Comparison of ENCODE assay signal across 19 mouse cellular contexts in the genomic region with DNA sequence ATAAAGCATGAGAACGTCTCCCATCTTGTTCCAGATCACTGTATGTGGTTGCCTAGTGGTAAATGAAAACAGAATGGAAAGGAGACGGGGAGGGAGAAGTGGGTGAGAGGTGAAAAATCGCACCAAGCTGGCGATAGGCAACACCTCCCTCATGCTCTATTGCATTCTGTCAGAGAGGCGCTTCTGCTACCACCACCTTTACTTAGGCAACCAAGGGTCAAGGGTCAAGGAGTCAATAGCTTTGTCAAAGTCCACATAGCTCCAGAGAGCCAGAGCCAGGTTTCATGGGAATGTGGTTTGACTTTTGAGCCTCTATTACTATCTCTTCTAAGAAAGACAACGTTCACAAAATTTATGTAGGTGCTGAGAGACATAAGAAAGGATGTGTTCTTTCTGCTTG. TPM values are rescaled to one million over a fixed set of nuclear protein-coding genes. Genes with fewer than 3 reads are reported as not detected.
DNase-seq lines count a peak whose midpoint lies in the region; ATAC-seq lines count a peak whose summit lies in the region.
"Had no signal": no experiment of that assay in that cellular context is flagged by ENCODE, and none has a peak within 500 bp of the region (broad histone marks: within the 10 kb centered on the region; RNA-seq: fewer than 3 reads in every experiment).

No protein-coding gene starts in this region.

- H3K4me2 ChIP-seq in kidney, embryonic 16.5 days (replicated peaks; ENCODE audit: low read depth, low read length): no peak overlapping the region
- no peak overlapping the region for H3K4me2 ChIP-seq in liver, embryonic 16.5 days (ENCODE audit: low read depth, low read length)
- H3K4me2 ChIP-seq: embryonic facial prominence, embryonic 13.5 days; heart, embryonic 12.5 days; hindbrain, embryonic 14.5 days had no signal

- H3K27me3 ChIP-seq in kidney, embryonic 16.5 days (ENCODE audit: insufficient read depth, low read length): no peaks in the 10 kb centered on the region
- H3K27me3 ChIP-seq in liver, embryonic 16.5 days (ENCODE audit: control insufficient read depth, insufficient read depth, low read depth, low read length): no peaks in the 10 kb centered on the region
- H3K27me3 ChIP-seq: embryonic facial prominence, embryonic 13.5 days; heart, embryonic 12.5 days had no signal

- H3K9me3 ChIP-seq in kidney, embryonic 16.5 days (ENCODE audit: low read length): no peaks in the 10 kb centered on the region
- no peaks in the 10 kb centered on the region for H3K9me3 ChIP-seq in liver, embryonic 16.5 days (replicated peaks; ENCODE audit: control insufficient read depth, low read length)
- H3K9me3 ChIP-seq: embryonic facial prominence, embryonic 13.5 days; heart, embryonic 12.5 days; hindbrain, embryonic 10.5 days had no signal

- H3K36me3 ChIP-seq in kidney, embryonic 16.5 days (ENCODE audit: insufficient read depth, low read length): no peaks in the 10 kb centered on the region
- no peaks in the 10 kb centered on the region for H3K36me3 ChIP-seq in liver, embryonic 16.5 days (ENCODE audit: control insufficient read depth, insufficient read depth)
- H3K36me3 ChIP-seq: embryonic facial prominence, embryonic 13.5 days; heart, embryonic 12.5 days; hindbrain, embryonic 10.5 days had no signal

- H3K4me1 ChIP-seq in kidney, embryonic 16.5 days (ENCODE audit: insufficient read depth, low read length): no peaks in the 10 kb centered on the region
- H3K4me1 ChIP-seq in liver, embryonic 16.5 days (ENCODE audit: control insufficient read depth, low read depth, low read length): no peaks in the 10 kb centered on the region
- H3K4me1 ChIP-seq: heart, embryonic 12.5 days had no signal

- no peak for ATAC-seq in kidney, embryonic 16.5 days (ENCODE audit: low FRiP score, low TSS enrichment)
- peak; percentile 63 for ATAC-seq in liver, embryonic 16.5 days (ENCODE audit: low read depth)
- ATAC-seq: forebrain, embryonic 14.5 days had no signal

- peak; percentile 41 for DNase-seq in kidney, adult 11 months
- DNase-seq in kidney, postnatal 4 days: no peak
- DNase-seq in kidney, adult 9 months: peak; percentile 42
- no peak for DNase-seq in liver
- DNase-seq in thymus, postnatal 0 days (ENCODE audit: low spot score): no peak
- DNase-seq: adrenal gland, adult 2 months; adrenal gland, postnatal 25 days; cerebellum, adult 18-20 months; cerebellum, adult 9-11 months; cerebellum, postnatal 36 days; gastrocnemius, adult 2 months; gastrocnemius, postnatal 25 days had no signal

- 58% methylated on average over 6 of the region's 6 CpGs for WGBS in kidney, embryonic 16.5 days
- WGBS in liver, embryonic 16.5 days (ENCODE audit: insufficient replicate concordance): 40% methylated on average over 6 of the region's 6 CpGs

- no peak overlapping the region for H3K9ac ChIP-seq in kidney, embryonic 16.5 days (replicated peaks; ENCODE audit: low read length)
- no peak overlapping the region for H3K9ac ChIP-seq in liver, embryonic 16.5 days (ENCODE audit: low read depth, low read length)
- H3K9ac ChIP-seq: embryonic facial prominence, embryonic 13.5 days; heart, embryonic 12.5 days; hindbrain, embryonic 14.5 days had no signal

- H3K4me3 ChIP-seq in kidney, embryonic 16.5 days (ENCODE audit: low read length): no peak overlapping the region
- H3K4me3 ChIP-seq in liver, embryonic 16.5 days (ENCODE audit: low read depth, low read length): no peak overlapping the region
- H3K4me3 ChIP-seq: embryonic facial prominence, embryonic 13.5 days; gastrocnemius, adult 2 months; heart, embryonic 12.5 days; hindbrain, embryonic 10.5 days had no signal

- no peak overlapping the region for H3K27ac ChIP-seq in kidney, embryonic 16.5 days (ENCODE audit: low read length)
- H3K27ac ChIP-seq in liver, embryonic 16.5 days (ENCODE audit: low read length): no peak overlapping the region
- H3K27ac ChIP-seq: embryonic facial prominence, embryonic 13.5 days; gastrocnemius, adult 2 months; hindbrain, embryonic 14.5 days had no signal

RNA-seq across cellular contexts. Expression of a gene that starts 50.2 kb away (rescaled TPM):
- 5.8 and 6.9 TPM in 2 replicates for polyA plus RNA-seq in kidney, embryonic 16.5 days (2015; fragmentation: Nextera tagmentation; extraction: Ambion mirVana)
- polyA plus RNA-seq in liver, embryonic 16.5 days (2015; fragmentation: Nextera tagmentation; extraction: Ambion mirVana): 0.11 and 0.14 TPM in 2 replicates
- polyA plus RNA-seq in thymus, postnatal 0 days (2015; fragmentation: Nextera tagmentation; extraction: Ambion mirVana): 1.0 and 1.2 TPM in 2 replicates

Comparison
In these comparisons a context has a peak if more than half of its experiments do, and no peak if none do; other contexts are left out.
1. DNase-seq: peak in kidney, adult 11 months (single experiment) and kidney, adult 9 months (single experiment); none in kidney, postnatal 4 days (0 of 2), liver (single experiment) and thymus, postnatal 0 days (single experiment).